Mouse (Mus musculus): Measurements from ENCODE around the gene Ms4a15.
A peak's percentile ranks its signal among the peaks of the same experiment; 100 is the strongest.

Ms4a15 gene

GRCm38 (mm10) chr19:10974238-10974865, 18.7 kb downstream of the Ms4a15 start, which contains the start of gene Ms4a10:
Gene Ms4a10, minus strand, starts transcription at chr19:10974670.
- peak within 1 kb of the TSS; percentile 43 for H3K4me3 ChIP-seq (replicated peaks; ENCODE audit: low read length)
- peaks cover 6% of the 10 kb centered on the region; the same call in 1 of the 2 replicates for H3K27me3 ChIP-seq (ENCODE audit: insufficient read depth, low read length)
- H3K4me1 ChIP-seq (replicated peaks; ENCODE audit: low read depth, low read length) = peaks cover 53% of the 10 kb centered on the region
- H3K36me3 ChIP-seq (ENCODE audit: insufficient read depth, low read length) = no peaks in the 10 kb centered on the region
- peaks cover 6% of the 10 kb centered on the region for H3K9me3 ChIP-seq (ENCODE audit: low read length)
- TF ChIP-seq NANOG (IDR thresholded peaks at IDR 0.05; ENCODE audit: borderline replicate concordance, low read length) = no peak
- TF ChIP-seq POU5F1 (IDR thresholded peaks at IDR 0.05; ENCODE audit: borderline replicate concordance, low read length) = no peak
- no peak for TF ChIP-seq CTCF (conservative IDR thresholded peaks at IDR 0.05; ENCODE audit: low read length)

GRCm38 (mm10) chr19:10973187-10973586, 19.9 kb downstream of the Ms4a15 start:
- Histone ChIP-seq H3K27me3 (ENCODE audit: insufficient read depth, low read length) (peaks cover 11% of the 10 kb centered on the region), H3K9me3 (ENCODE audit: low read length) (peaks cover 6% of the 10 kb centered on the region), H3K36me3 (ENCODE audit: insufficient read depth, low read length) (no peaks in the 10 kb centered on the region), H3K4me3 (replicated peaks; ENCODE audit: low read length) (peak overlapping the region; percentile 43), H3K4me1 (replicated peaks; ENCODE audit: low read depth, low read length) (peaks cover 47% of the 10 kb centered on the region)
- no peak for TF ChIP-seq NANOG (IDR thresholded peaks at IDR 0.05; ENCODE audit: borderline replicate concordance, low read length)
- TF ChIP-seq POU5F1 (IDR thresholded peaks at IDR 0.05; ENCODE audit: borderline replicate concordance, low read length) = no peak
- TF ChIP-seq CTCF (conservative IDR thresholded peaks at IDR 0.05; ENCODE audit: low read length) = no peak

GRCm38 (mm10) chr19:10972660-10973059, 20.4 kb downstream of the Ms4a15 start:
- TF ChIP-seq CTCF (conservative IDR thresholded peaks at IDR 0.05; ENCODE audit: low read length) (no peak), NANOG (IDR thresholded peaks at IDR 0.05; ENCODE audit: borderline replicate concordance, low read length) (peak; percentile 89), POU5F1 (IDR thresholded peaks at IDR 0.05; ENCODE audit: borderline replicate concordance, low read length) (peak; percentile 86; the same call in 1 of the 2 replicates)
- Histone ChIP-seq H3K9me3 (ENCODE audit: low read length) (peaks cover 6% of the 10 kb centered on the region), H3K4me1 (replicated peaks; ENCODE audit: low read depth, low read length) (peaks cover 47% of the 10 kb centered on the region), H3K36me3 (ENCODE audit: insufficient read depth, low read length) (no peaks in the 10 kb centered on the region), H3K27me3 (ENCODE audit: insufficient read depth, low read length) (peaks cover 16% of the 10 kb centered on the region), H3K4me3 (replicated peaks; ENCODE audit: low read length) (peak overlapping the region; percentile 43; the same call in 1 of the 2 replicates)

GRCm38 (mm10) chr19:10970457-10970856, 22.6 kb downstream of the Ms4a15 start:
- Histone ChIP-seq H3K4me1 (replicated peaks; ENCODE audit: low read depth, low read length) (peaks cover 38% of the 10 kb centered on the region), H3K9me3 (ENCODE audit: low read length) (peaks cover 6% of the 10 kb centered on the region), H3K27me3 (ENCODE audit: insufficient read depth, low read length) (peaks cover 37% of the 10 kb centered on the region), H3K4me3 (replicated peaks; ENCODE audit: low read length) (no peak overlapping the region), H3K36me3 (ENCODE audit: insufficient read depth, low read length) (no peaks in the 10 kb centered on the region)
- TF ChIP-seq POU5F1 (IDR thresholded peaks at IDR 0.05; ENCODE audit: borderline replicate concordance, low read length) (no peak), NANOG (IDR thresholded peaks at IDR 0.05; ENCODE audit: borderline replicate concordance, low read length) (no peak), CTCF (conservative IDR thresholded peaks at IDR 0.05; ENCODE audit: low read length) (no peak)

GRCm38 (mm10) chr19:10968578-10968977, 24.5 kb downstream of the Ms4a15 start:
- no peaks in the 10 kb centered on the region for H3K36me3 ChIP-seq (ENCODE audit: insufficient read depth, low read length)
- peaks cover 53% of the 10 kb centered on the region for H3K27me3 ChIP-seq (ENCODE audit: insufficient read depth, low read length)
- H3K4me3 ChIP-seq (replicated peaks; ENCODE audit: low read length) = no peak overlapping the region
- H3K4me1 ChIP-seq (replicated peaks; ENCODE audit: low read depth, low read length) = peaks cover 20% of the 10 kb centered on the region
- no peak for TF ChIP-seq POU5F1 (IDR thresholded peaks at IDR 0.05; ENCODE audit: borderline replicate concordance, low read length)
- TF ChIP-seq NANOG (IDR thresholded peaks at IDR 0.05; ENCODE audit: borderline replicate concordance, low read length) = no peak
- no peak for TF ChIP-seq CTCF (conservative IDR thresholded peaks at IDR 0.05; ENCODE audit: low read length)
- H3K9me3 ChIP-seq (ENCODE audit: low read length) = peaks cover 6% of the 10 kb centered on the region

- Histone ChIP-seq H3K27me3 (ENCODE audit: insufficient read depth, low read length) (peaks cover 69% of the 10 kb centered on the region), H3K4me1 (replicated peaks; ENCODE audit: low read depth, low read length) (no peaks in the 10 kb centered on the region), H3K9me3 (ENCODE audit: low read length) (peaks cover 4% of the 10 kb centered on the region), H3K4me3 (replicated peaks; ENCODE audit: low read length) (no peak overlapping the region), H3K36me3 (ENCODE audit: insufficient read depth, low read length) (no peaks in the 10 kb centered on the region)
- TF ChIP-seq NANOG (IDR thresholded peaks at IDR 0.05; ENCODE audit: borderline replicate concordance, low read length) (no peak), POU5F1 (IDR thresholded peaks at IDR 0.05; ENCODE audit: borderline replicate concordance, low read length) (no peak), CTCF (conservative IDR thresholded peaks at IDR 0.05; ENCODE audit: low read length) (no peak)
These were observed 27.3 kb downstream of the Ms4a15 start for GRCm38 (mm10) chr19:10965721-10966120.

- H3K4me1 ChIP-seq (replicated peaks; ENCODE audit: low read depth, low read length) = peaks cover 15% of the 10 kb centered on the region
- no peak for TF ChIP-seq CTCF (conservative IDR thresholded peaks at IDR 0.05; ENCODE audit: low read length)
- no peak for TF ChIP-seq NANOG (IDR thresholded peaks at IDR 0.05; ENCODE audit: borderline replicate concordance, low read length)
- no peak for TF ChIP-seq POU5F1 (IDR thresholded peaks at IDR 0.05; ENCODE audit: borderline replicate concordance, low read length)
- no peak overlapping the region for H3K4me3 ChIP-seq (replicated peaks; ENCODE audit: low read length)
- H3K36me3 ChIP-seq (ENCODE audit: insufficient read depth, low read length) = no peaks in the 10 kb centered on the region
- peaks cover 31% of the 10 kb centered on the region for H3K27me3 ChIP-seq (ENCODE audit: insufficient read depth, low read length)
- H3K9me3 ChIP-seq (ENCODE audit: low read length) = no peaks in the 10 kb centered on the region
These were observed 33.1 kb downstream of the Ms4a15 start for GRCm38 (mm10) chr19:10959978-10960346.

GRCm38 (mm10) chr19:10959085-10959977, 33.7 kb downstream of the Ms4a15 start:
- H3K36me3 ChIP-seq (ENCODE audit: insufficient read depth, low read length) = no peaks in the 10 kb centered on the region
- H3K4me3 ChIP-seq (replicated peaks; ENCODE audit: low read length) = no peak overlapping the region
- H3K9me3 ChIP-seq (ENCODE audit: low read length) = no peaks in the 10 kb centered on the region
- H3K4me1 ChIP-seq (replicated peaks; ENCODE audit: low read depth, low read length) = peaks cover 15% of the 10 kb centered on the region
- TF ChIP-seq NANOG (IDR thresholded peaks at IDR 0.05; ENCODE audit: borderline replicate concordance, low read length) (no peak), POU5F1 (IDR thresholded peaks at IDR 0.05; ENCODE audit: borderline replicate concordance, low read length) (no peak), CTCF (conservative IDR thresholded peaks at IDR 0.05; ENCODE audit: low read length) (peak; percentile 59)
- H3K27me3 ChIP-seq (ENCODE audit: insufficient read depth, low read length) = peaks cover 25% of the 10 kb centered on the region
